Mouse (Mus musculus) heart, embryonic 11.5 days (tissue): ENCODE data around the gene Eefsec. TPM values are rescaled to one million over a fixed set of nuclear protein-coding genes. Genes with fewer than 3 reads are reported as not detected.

Experiments
- ATAC-seq: fragments of 200-750 bp; cut with Nextera tagmentation; replicated peaks from 2 replicates; pipeline ENCODE4 v1.8.0; 2017; ENCODE audit warnings: moderate library complexity; ENCODE audit not compliant: insufficient number of reproducible peaks, low FRiP score, low TSS enrichment
- H3K27ac ChIP-seq: fragments of 300-500 bp; sonication (generic); 2 replicates; pipeline ENCODE4 v1.5.1; 2014; ENCODE audit warnings: mild to moderate bottlenecking, low read depth, low read length
- H3K27me3 ChIP-seq: fragments of 300-500 bp; sonication (generic); 2 replicates; pipeline ENCODE4 v1.6.1; 2014; ENCODE audit warnings: mild to moderate bottlenecking, low read length, mixed read lengths; ENCODE audit not compliant: control insufficient read depth, insufficient read depth
- H3K36me3 ChIP-seq: fragments of 300-500 bp; sonication (generic); 2 replicates; pipeline ENCODE4 v1.6.1; 2014; ENCODE audit warnings: mild to moderate bottlenecking, low read length, moderate library complexity, mixed read lengths; ENCODE audit not compliant: control insufficient read depth, insufficient read depth
- H3K4me1 ChIP-seq: fragments of 300-500 bp; sonication (generic); 2 replicates; pipeline ENCODE4 v1.6.1; 2014; ENCODE audit warnings: low read length; ENCODE audit not compliant: control insufficient read depth, insufficient read depth
- H3K4me2 ChIP-seq: fragments of 300-500 bp; sonication (generic); 2 replicates; pipeline ENCODE4 v1.6.1; 2014; ENCODE audit warnings: mild to moderate bottlenecking, moderate library complexity
- H3K4me3 ChIP-seq: fragments of 300-500 bp; sonication (generic); 2 replicates; pipeline ENCODE4 v1.5.1; 2014; ENCODE audit warnings: low read depth, low read length
- H3K9ac ChIP-seq: fragments of 300-500 bp; sonication (generic); 2 replicates; pipeline ENCODE4 v1.6.1; 2014; ENCODE audit warnings: mild to moderate bottlenecking, low read depth, low read length, moderate library complexity
- H3K9me3 ChIP-seq: fragments of 300-500 bp; sonication (generic); replicated peaks from 2 replicates; pipeline ENCODE4 v1.6.1; 2016; ENCODE audit warnings: low read length; ENCODE audit not compliant: control insufficient read depth
- WGBS: fragments of 180-500 bp; shearing (Covaris S2); extraction: QIAGEN DNeasy Blood & Tissue Kit; methylation state at CpG from one replicate; pipeline ENCODE4 v1.1.7; 2014; ENCODE audit not compliant: insufficient replicate concordance; 5-methylcytosine and 5-hydroxymethylcytosine counted together
- polyA plus RNA-seq: library from polyadenylated mRNA; unstranded; fragments of >200 nt; fragmentation: Nextera tagmentation; extraction: Ambion mirVana; gene quantifications from 2 replicates; pipeline ENCODE4 v1.2.1, GENCODE M21; 2014

The Eefsec gene
- polyA plus RNA-seq, 1 experiment from 2014 or later, result 29.1 TPM

- 27% methylated on average over 8 of the region's 8 CpGs for WGBS
- Histone ChIP-seq H3K27ac (no peak overlapping the region), H3K9ac (no peak overlapping the region), H3K27me3 (peaks cover 45% of the 10 kb centered on the region), H3K4me1 (peaks cover 14% of the 10 kb centered on the region), H3K9me3 (no peaks in the 10 kb centered on the region), H3K36me3 (no peaks in the 10 kb centered on the region), H3K4me2 (0 out of 2 replicates have a peak overlapping the region, but pooled peaks have one; percentile 54), H3K4me3 (no peak overlapping the region)
- no peak for ATAC-seq
Observed at GRCm38 (mm10) chr6:88235461-88235860, 210.9 kb downstream of the Eefsec start.

GRCm38 (mm10) chr6:88233996-88234395 lies 212.3 kb downstream of the Eefsec start:
- no peaks in the 10 kb centered on the region for H3K36me3 ChIP-seq
- H3K9ac ChIP-seq, result no peak overlapping the region
- no peak overlapping the region for H3K4me2 ChIP-seq
- H3K27ac ChIP-seq, result no peak overlapping the region
- peaks cover 44% of the 10 kb centered on the region for H3K27me3 ChIP-seq
- WGBS, result 74% methylated on average over 8 of the region's 8 CpGs
- H3K4me3 ChIP-seq, result no peak overlapping the region
- H3K4me1 ChIP-seq, result peaks cover 14% of the 10 kb centered on the region
- ATAC-seq, result no peak
- no peaks in the 10 kb centered on the region for H3K9me3 ChIP-seq

- Histone ChIP-seq H3K27ac (no peak overlapping the region), H3K36me3 (no peaks in the 10 kb centered on the region), H3K9ac (no peak overlapping the region), H3K9me3 (no peaks in the 10 kb centered on the region), H3K4me3 (no peak overlapping the region), H3K4me2 (no peak overlapping the region), H3K4me1 (peaks cover 14% of the 10 kb centered on the region), H3K27me3 (peaks cover 42% of the 10 kb centered on the region)
- no peak for ATAC-seq
- WGBS, result 64% methylated on average over 6 of the region's 6 CpGs
Observed at GRCm38 (mm10) chr6:88232221-88232620, 214.1 kb downstream of the Eefsec start.

GRCm38 (mm10) chr6:88231821-88232220 lies 214.5 kb downstream of the Eefsec start:
- Histone ChIP-seq H3K4me1 (peaks cover 11% of the 10 kb centered on the region), H3K27ac (no peak overlapping the region), H3K9ac (no peak overlapping the region), H3K36me3 (no peaks in the 10 kb centered on the region), H3K4me2 (no peak overlapping the region), H3K9me3 (no peaks in the 10 kb centered on the region), H3K27me3 (peaks cover 40% of the 10 kb centered on the region), H3K4me3 (no peak overlapping the region)
- ATAC-seq, result no peak
- WGBS, result 69% methylated on average over 7 of the region's 7 CpGs

GRCm38 (mm10) chr6:88229221-88229620 lies 217.1 kb downstream of the Eefsec start:
- H3K9ac ChIP-seq, result no peak overlapping the region
- no peak for ATAC-seq
- H3K4me2 ChIP-seq, result no peak overlapping the region
- 90% methylated on average over 9 of the region's 12 CpGs for WGBS
- no peaks in the 10 kb centered on the region for H3K4me1 ChIP-seq
- H3K27me3 ChIP-seq, result peaks cover 25% of the 10 kb centered on the region
- H3K27ac ChIP-seq, result no peak overlapping the region
- no peaks in the 10 kb centered on the region for H3K9me3 ChIP-seq
- no peak overlapping the region for H3K4me3 ChIP-seq
- H3K36me3 ChIP-seq, result no peaks in the 10 kb centered on the region

- Histone ChIP-seq H3K4me2 (no peak overlapping the region), H3K4me1 (no peaks in the 10 kb centered on the region), H3K9ac (no peak overlapping the region), H3K27ac (no peak overlapping the region), H3K4me3 (no peak overlapping the region), H3K27me3 (peaks cover 17% of the 10 kb centered on the region), H3K9me3 (no peaks in the 10 kb centered on the region), H3K36me3 (no peaks in the 10 kb centered on the region)
- 69% methylated on average over 7 of the region's 7 CpGs for WGBS
- no peak for ATAC-seq
Observed at GRCm38 (mm10) chr6:88227537-88227936, 218.8 kb downstream of the Eefsec start.

GRCm38 (mm10) chr6:88226570-88226994 lies 219.8 kb downstream of the Eefsec start:
- no peak for ATAC-seq
- Histone ChIP-seq H3K4me2 (no peak overlapping the region), H3K9me3 (no peaks in the 10 kb centered on the region), H3K27ac (no peak overlapping the region), H3K36me3 (no peaks in the 10 kb centered on the region), H3K9ac (no peak overlapping the region), H3K27me3 (peaks cover 17% of the 10 kb centered on the region), H3K4me1 (no peaks in the 10 kb centered on the region), H3K4me3 (no peak overlapping the region)
- WGBS, result 10% methylated on average over 5 of the region's 5 CpGs

- H3K27ac ChIP-seq, result no peak within 1 kb of the TSS
- no peaks in the 10 kb centered on the region for H3K36me3 ChIP-seq
- no peak within 1 kb of the TSS for H3K9ac ChIP-seq
- 45% methylated on average over 10 of the region's 10 CpGs for WGBS
- H3K4me1 ChIP-seq, result no peaks in the 10 kb centered on the region
- no peaks in the 10 kb centered on the region for H3K9me3 ChIP-seq
- H3K4me2 ChIP-seq, result no peak within 1 kb of the TSS
- ATAC-seq, result no peak
- peaks cover 5% of the 10 kb centered on the region for H3K27me3 ChIP-seq
- no peak within 1 kb of the TSS for H3K4me3 ChIP-seq
Observed at GRCm38 (mm10) chr6:88221968-88222367, 224.4 kb downstream of the Eefsec start, which contains the start of gene Dnajb8. Gene Dnajb8, plus strand, starts transcription at chr6:88222268.

- H3K4me3 ChIP-seq, result no peak overlapping the region
- no peaks in the 10 kb centered on the region for H3K9me3 ChIP-seq
- no peaks in the 10 kb centered on the region for H3K4me1 ChIP-seq
- 0 out of 2 replicates have a peak overlapping the region, but pooled peaks have one; percentile 10 for H3K9ac ChIP-seq
- no peaks in the 10 kb centered on the region for H3K36me3 ChIP-seq
- WGBS, result 19% methylated on average over 4 of the region's 4 CpGs
- H3K27ac ChIP-seq, result no peak overlapping the region
- H3K4me2 ChIP-seq, result no peak overlapping the region
- no peaks in the 10 kb centered on the region; the same call in none of the 2 replicates for H3K27me3 ChIP-seq
- no peak for ATAC-seq
Observed at GRCm38 (mm10) chr6:88219094-88219493, 227.2 kb downstream of the Eefsec start.
